Mouse (Mus musculus) brain, embryonic 18.5 days (tissue): Measurements from ENCODE around the gene Hist1h4a.
A peak's percentile ranks its signal among the peaks of the same experiment; 100 is the strongest.
"Not testable (repeated sequence)": the region's sequence is repeated elsewhere in the genome, so short reads cannot be mapped to it uniquely, and the experiment has no call there.

Experiments
- DNase-seq: peaks from one replicate; pipeline ENCODE4 v3.0.0-alpha.2; 2012; ENCODE audit warnings: low read depth, low spot score

The Hist1h4a gene

DNA sequence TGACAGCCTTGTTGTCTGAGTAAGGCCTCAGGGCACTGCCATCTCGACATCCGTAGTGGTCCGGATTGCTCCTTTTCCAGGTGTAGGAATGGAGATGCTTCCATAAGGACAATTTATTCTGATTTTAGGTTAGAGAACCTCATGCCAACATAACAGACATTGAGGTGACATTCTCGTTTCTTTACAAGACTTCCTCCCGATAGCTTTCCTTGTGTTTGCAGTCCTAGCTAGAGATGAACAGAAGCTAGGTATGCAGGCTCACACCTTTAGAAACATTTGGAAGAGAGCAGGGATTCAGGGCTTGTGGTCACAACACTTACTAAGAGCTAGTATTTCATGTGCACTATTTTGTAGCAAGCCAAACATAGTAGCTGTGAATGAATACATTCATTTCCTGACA lies 17.8 kb downstream of the Hist1h4a start:
- no peak for DNase-seq

DNA sequence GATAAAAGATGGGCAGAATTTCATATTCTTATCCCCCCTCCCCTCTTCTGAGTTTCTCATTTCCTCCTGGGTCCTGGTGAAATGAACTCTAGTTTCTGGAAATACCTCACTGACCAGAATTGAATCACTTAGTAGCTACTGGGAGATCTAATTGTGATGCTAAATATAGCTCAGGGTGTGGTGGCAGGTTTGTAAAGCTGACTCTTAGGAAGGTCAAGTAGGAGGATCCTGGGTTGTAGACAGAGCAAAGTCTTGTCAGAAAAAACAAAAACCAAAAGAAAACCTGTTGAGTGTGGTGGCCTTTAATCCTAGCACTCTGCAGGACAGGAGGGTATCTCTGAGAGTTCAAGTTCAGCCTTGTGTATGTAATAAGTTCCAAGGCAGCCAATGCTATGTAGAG lies 19.0 kb downstream of the Hist1h4a start:
- no peak for DNase-seq

DNA sequence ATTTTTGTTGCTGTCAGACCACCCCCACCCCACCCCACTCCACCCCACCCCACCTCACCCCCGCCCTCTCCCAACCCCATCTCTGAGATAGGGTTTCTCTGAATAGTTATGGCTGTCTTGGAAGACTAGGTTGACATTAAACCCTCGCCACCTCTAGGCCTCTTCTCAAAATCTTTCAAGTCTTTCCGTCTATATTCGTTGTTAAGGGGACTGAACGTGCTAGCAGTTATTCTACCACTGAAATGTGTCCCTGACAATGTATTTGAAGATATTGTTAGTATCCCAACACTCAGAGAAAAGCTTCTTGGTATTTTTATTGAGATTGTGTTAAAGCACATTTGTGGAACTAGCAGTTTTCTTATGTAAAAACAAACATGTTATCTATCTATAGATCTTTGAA lies 20.1 kb downstream of the Hist1h4a start:
- DNase-seq, result no peak

DNA sequence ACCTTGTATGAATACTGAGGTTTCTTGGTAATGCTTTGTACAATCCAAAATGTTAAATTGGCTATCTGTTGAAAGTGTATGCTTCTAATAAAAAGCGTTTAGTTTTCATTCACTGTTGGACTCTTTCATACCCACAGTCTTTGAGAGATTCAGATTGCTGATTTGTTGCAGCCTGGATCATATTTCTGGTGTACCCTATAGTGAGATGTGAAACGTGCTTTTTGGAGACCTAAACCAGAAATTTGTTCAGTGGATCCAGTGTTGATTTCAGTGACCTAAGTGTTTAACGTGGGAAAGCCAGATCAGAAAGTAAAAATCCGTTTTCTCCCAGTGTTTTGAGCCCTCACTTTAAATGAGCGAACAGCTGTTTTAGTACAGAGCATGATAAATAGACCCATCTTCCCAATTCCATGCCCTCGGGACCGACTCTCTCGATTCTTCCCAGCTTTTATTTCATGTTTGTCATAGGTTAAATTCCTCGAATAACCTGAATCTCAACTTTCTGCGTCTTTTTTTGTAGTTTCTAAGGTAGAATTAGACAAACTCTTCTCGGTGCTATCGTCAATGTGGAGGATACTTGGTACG lies 20.7 kb downstream of the Hist1h4a start:
- no peak for DNase-seq

DNA sequence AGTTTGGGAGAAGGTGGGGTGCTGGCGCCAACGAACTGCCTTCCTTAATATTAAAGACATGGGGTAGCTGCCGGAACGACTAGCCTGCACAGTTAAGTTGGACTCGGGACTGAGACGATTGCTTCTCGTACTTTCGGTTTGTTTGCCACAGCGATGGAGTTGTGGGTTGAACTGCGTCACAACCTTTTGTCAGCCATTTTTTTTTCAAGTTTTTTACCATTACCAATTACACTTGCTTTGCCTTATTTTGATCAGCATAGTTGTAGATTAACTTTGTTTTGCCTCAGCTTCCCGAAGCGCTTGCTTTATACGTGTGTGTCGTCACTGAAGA lies 21.1 kb downstream of the Hist1h4a start:
- DNase-seq, result no peak

DNA sequence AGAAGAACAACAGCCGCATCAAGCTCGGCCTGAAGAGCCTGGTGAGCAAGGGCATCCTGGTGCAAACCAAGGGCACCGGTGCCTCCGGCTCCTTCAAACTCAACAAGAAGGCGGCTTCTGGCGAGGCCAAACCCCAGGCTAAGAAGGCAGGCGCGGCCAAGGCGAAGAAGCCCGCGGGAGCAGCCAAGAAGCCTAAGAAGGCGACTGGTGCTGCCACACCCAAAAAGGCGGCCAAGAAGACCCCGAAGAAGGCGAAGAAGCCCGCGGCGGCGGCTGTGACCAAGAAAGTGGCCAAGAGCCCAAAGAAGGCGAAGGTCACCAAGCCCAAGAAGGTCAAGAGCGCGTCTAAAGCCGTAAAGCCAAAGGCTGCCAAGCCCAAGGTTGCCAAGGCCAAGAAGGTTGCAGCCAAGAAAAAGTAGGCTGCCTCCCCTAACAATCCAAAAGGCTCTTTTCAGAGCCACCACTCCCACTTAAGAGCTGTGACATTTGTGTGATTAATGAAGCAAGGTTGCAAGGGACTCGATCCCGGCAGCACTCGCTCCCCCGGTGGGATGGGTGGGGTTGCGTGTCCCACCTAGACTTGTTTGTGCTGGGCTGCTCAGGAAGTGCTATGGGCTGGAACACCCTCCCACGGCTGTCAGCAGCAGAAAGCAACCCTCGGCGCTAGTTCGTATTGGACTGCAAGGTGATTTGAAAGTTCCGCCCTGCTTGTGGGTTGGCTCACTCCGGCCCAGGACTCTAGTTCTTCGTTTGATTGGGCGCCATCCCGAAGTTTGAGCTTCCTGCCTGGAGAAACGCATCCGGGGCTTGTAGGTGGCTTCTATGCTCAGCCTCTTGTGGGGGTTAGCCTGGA lies 21.7 kb downstream of the Hist1h4a start:
- peak; percentile 88 for DNase-seq

DNA sequence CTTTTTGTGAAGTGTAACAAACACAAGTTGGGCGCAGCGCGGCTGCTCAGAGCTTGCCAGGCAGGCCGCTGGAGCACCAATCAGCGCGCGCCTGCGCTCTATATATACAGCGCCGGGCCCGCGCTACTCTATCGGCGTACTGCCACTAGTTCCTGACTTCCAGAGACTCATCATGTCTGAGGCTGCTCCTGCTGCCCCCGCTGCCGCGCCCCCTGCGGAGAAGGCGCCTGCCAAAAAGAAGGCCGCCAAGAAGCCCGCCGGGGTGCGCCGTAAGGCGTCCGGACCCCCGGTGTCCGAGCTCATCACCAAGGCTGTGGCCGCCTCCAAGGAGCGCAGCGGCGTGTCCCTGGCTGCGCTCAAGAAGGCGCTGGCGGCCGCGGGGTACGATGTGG lies 22.4 kb downstream of the Hist1h4a start, which contains the start of gene Hist1h1c:
Gene Hist1h1c (plus strand): TSS at position 132 of the 392 bp plus-strand sequence.
- DNase-seq, result no peak

DNA sequence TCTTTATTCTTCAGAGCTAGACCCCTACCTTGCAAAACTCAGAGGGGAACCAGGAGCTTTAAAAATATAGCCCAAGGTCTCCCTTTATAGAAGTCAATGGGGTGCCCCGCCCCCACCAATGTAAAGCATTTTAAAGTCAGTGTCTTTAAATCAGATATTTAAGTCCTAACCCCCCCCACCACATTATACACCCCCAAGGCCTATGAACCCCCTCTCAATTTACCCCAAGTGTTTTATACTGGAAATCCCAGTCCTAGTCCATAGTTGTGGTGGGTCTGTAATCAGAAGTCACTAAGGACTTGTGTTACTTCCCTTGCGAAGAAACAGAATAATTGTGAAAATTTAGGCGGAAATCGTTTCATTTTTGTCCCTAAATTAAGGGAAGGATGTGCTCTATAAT lies 23.0 kb downstream of the Hist1h4a start:
- DNase-seq, result no peak

DNA sequence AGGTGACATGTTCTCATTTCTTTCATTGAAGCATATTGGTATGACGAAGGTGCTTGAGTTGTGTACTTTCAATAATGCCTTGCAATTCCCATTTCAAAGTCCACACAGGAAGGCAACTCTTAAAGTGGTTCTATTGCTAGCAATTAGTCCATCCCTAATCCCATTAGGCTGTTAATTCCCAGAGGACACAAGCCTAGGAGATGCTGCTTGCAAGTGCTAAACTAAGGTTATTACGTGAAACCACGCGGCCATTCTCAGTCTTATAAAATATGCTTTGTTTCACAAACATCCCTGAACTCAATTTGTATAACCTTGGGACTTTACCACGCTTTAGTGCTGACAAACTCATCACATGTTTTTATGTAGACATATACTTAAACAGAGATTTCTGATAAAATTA lies 23.9 kb downstream of the Hist1h4a start:
- no peak for DNase-seq

DNA sequence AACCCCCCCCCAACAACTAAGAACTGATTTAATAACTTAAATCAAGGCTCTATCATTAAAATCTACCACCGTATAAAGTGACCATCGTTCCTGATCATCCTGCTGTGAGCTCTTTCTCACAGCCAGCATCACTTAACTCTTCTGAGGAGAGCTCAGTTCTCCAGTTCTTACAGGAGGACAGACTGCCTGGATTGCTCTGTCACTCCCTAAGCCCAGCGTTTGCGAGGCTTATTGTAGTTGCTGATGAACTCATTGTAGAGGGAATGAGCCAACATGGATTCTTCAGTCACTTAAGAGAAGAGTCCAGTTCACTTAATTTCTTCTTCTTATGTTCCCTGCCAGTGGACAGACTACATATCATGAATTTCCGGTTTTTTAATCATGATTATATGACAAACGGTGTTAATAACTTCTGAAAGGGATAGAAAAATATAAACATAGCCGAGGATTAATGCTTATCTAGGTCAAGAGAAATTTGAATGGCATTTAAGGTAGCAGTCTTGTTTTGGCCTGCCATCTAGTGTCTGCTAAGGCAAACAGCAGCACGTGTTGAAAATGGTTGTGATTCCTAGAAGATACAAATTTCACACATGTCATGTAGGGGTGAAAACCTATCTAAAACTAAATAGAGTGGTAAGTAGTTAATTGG lies 28.8 kb downstream of the Hist1h4a start:
- DNase-seq, result no peak

DNA sequence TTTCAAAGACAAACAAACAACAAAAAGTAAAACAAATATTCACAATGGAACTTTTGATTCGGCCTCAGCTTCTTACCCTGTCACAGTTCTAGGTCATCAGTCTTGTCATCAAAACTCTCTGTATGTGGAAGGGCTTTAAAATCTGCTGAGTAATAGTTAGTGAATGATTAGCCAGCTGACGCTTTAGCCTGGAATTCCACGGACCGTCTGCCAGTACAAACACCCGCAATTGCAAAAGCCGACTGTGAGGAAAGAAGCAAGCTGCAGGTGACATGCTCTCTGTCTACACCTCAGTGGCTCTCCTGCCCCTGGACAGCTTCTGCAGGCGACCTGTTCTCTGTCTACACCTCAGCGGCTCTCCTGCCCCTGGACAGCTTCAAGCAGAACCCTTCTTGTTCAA lies 30.6 kb downstream of the Hist1h4a start:
- no peak for DNase-seq

DNA sequence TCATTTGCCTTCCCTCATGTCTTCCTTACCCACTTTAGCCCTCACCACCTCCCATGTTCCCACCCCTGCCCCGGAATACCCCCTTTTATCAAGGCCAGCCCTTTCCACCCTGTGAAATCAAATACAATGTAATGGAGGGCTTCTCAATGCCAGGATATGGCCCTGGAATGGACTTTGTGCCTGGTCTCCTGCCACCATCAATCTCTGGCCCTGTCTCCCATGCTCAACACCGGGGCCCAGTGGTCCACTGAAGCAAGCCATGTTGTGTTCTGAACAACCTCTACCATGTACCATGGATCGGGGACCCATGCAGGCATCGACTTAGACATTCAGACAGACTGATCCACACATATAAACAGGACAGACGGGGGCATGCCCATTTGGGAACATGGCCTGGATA lies 31.3 kb downstream of the Hist1h4a start:
- DNase-seq, result no peak

DNA sequence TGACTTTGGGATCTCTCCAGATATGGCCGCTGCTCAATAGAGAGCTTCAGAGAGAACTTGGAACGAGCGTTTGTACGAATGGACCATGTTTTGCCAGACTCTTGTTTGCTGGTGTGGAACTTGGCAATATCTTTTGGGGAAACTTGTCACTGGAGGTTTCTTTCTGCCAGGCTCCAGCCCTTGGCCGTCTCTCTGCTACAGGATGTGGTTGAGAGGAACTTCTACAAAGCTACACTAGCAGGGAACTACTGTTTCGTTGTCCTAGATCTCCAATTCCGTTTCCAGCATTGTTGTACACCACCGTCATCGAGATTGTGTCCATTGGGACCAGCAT lies 31.9 kb downstream of the Hist1h4a start:
- no peak for DNase-seq

DNA sequence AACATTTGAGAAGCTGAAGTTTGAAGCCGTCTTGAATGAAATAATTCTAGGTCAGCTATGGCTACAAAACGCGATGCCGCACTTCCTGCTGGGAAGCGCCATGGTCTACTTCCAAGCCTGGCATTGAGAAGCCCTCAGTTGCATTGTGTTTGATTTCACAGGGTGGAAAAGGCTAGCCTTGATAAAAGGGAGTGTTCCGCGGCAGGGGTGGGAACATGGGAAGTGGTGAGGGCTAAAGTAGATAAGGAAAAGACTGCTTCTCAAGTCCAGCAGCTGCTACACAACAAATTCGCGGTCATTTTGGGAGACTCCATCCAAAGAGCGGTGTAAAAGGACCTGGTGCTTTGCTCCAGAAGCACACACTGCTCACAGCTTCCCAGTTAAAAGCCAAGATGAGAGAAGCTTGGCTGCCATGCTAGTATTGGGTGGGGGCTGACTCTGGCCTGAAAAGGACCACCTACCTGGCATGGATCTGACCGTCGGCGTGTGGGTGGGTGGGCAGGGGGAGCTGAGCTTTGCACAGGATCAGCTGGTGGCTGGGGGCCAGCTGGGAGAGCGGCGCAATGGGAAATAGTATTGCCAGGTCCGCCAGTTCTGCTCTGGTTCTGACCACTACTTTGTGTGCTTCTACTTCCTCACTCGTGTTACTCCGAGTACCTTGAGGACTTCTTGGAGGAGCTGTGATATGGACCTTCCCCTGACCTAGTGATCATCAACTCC lies 32.4 kb downstream of the Hist1h4a start:
- DNase-seq, result no peak

DNA sequence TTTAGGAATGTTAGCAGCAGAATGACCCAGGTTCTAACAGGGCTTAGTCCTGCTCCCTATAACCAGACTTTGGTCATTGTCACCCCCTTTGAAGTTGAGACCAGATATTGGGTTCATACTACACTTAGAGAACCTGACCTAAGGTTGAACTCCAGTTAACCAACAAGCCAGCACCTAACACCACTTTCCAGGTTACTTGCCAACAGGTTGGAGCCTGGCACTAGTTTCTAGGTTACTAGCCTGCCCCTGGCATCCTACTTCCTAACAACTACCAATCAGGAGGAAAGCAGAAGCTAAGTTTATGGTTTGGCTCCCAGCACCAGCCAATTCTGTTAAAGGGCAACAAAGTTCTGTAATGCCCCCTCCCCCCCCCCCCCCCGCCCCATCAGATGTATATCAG lies 35.8 kb downstream of the Hist1h4a start:
- DNase-seq, result no peak

DNA sequence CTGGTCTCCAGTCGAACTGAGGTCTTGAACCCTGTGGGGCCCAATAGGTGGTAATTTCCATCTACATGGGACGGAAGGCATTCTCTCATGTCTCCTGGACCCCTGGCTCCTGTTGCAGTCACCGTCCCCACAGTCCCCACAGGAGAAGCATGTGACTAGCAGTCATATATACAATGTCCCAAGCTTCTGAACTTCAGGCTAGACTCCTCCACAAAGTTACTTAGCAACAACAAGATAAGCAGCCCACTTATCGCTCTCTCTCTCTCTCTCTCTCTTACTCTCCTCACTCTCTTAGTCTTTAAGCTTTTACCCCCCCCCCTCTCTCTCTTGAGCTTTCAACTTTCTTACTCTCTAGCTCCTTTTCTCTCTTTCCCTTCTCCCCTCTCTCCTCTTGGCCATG lies 36.8 kb downstream of the Hist1h4a start:
- DNase-seq, result no peak

DNA sequence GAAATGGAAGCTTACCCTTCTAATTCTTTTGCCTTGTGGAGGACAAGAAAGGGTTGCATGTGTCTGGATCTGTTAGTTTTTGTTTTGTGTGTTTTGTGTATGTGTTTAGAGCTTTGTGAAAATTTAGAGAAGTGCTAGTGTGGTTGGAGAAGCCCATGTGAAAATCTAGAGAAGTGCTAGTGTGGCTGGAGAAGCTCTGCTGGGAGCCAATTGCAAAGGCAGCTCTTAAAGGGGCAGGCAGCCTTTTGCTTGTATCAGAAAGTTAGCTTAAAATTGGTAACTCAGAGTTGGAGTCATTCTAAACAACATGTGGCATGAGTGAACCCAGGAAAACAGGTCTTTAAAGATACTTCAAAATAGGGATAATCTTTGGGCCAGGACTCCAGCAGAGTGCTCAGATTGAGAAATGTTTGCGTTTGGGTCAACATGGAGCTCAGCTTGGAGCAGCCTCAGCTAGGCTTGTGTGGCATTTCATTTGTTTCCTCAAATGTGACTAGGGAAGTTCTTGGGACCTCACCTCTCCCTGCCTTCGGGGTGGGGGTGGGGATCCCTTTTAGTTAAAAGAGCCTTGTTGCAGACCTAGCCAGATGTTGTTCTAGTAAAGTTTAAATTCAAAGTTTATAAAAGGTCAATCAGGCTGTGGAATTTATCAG lies 43.3 kb downstream of the Hist1h4a start:
- not testable (repeated sequence) for DNase-seq

DNA sequence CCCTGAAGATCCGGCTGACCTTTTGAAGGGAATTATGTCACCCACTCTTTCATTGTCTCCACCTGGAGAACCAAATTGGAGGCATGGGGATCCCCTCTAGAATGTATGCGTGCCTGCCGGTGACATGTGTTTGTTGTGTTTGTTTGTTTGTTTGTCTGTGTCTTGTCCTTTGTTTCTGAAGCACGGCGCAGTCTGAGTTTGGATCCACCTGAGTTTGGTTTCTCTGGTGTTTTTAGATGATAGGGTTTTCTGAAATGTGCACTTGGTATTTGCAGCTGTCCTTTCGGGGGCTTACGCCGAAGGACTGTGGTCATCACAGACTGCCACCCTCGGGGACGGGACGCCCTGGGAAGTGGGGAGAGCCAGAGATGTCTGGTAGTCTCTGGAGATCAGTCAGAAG lies 43.9 kb downstream of the Hist1h4a start:
- no peak for DNase-seq

DNA sequence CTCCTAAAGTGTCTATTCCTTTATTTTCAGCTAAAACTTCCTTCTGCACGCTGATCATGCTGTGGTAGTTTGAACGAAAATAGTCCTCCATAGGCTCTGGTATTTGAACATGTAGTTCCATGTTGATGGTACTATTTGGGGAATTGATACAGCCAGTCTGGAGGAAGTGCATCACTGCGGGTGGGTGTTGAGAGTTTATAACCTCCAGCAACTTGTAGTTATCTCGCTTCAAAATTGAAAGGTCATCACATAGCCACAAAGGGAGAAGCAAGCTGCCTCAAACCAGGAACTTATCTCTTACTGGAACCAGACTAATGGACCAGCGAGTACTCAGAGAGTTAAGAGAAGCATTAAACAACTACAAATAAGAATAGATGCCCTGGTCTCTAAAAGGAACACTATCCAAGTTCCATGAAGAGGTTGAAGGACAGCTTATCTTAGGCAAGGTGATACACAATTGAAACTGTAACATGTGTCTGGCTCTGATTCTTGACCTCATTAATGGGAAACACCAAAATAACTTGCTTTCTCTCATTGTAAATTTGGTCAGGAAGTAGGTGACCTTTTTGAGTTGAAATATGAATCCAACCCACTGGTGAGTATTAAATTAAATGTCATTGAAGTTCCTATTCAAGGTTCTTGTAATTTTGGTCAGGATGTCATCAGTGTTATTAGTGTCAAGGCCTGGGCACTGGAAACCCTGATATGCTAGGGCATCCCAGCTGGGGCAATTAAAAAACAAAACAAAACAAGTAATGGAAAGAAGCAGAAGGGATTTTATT lies 44.6 kb downstream of the Hist1h4a start:
- no peak for DNase-seq
